Mouse (Mus musculus): ENCODE data around the gene Slc25a10. TPM values are rescaled to one million over a fixed set of nuclear protein-coding genes. Genes with fewer than 3 reads are reported as not detected.
"Not testable (repeated sequence)": the region's sequence is repeated elsewhere in the genome, so short reads cannot be mapped to it uniquely, and the experiment has no call there.

Gene Slc25a10
- total RNA-seq, 2 experiments from 2014 or later, result 19.2 to 22.3 TPM

GRCm38 (mm10) chr11:120506899-120507298 lies 15.3 kb downstream of the Slc25a10 start:
- intact Hi-C loops (cut with DNase I), result no loop called here
- no peak for DNase-seq (ENCODE audit: low spot score in 2 of 2)

GRCm38 (mm10) chr11:120507611-120508289 lies 16.1 kb downstream of the Slc25a10 start:
- intact Hi-C loops (cut with DNase I), result no loop called here
- DNase-seq (ENCODE audit: low spot score in 2 of 2), result no peak

- intact Hi-C loops (cut with DNase I), result no loop called here
- no peak for DNase-seq (ENCODE audit: low spot score in 2 of 2)
These were observed 16.7 kb downstream of the Slc25a10 start for GRCm38 (mm10) chr11:120508290-120508870.

- DNase-seq (ENCODE audit: low spot score in 2 of 2), result no peak
- intact Hi-C loops (cut with DNase I), result loop anchor here (10.0 kb wide), 1 partner anchor 265 kb away; no protein-coding TSS in a partner anchor
These were observed 18.3 kb downstream of the Slc25a10 start for GRCm38 (mm10) chr11:120509940-120510339.

- DNase-seq (ENCODE audit: low spot score in 2 of 2), result no peak
- intact Hi-C loops (cut with DNase I), result loop anchor here (10.0 kb wide), 1 partner anchor 264 kb away; no protein-coding TSS in a partner anchor
These were observed 18.9 kb downstream of the Slc25a10 start for GRCm38 (mm10) chr11:120510375-120511030.

GRCm38 (mm10) chr11:120512790-120513453 lies 21.3 kb downstream of the Slc25a10 start:
- no peak for DNase-seq (ENCODE audit: low spot score in 2 of 2)
- intact Hi-C loops (cut with DNase I), result loop anchor here (10.0 kb wide), 1 partner anchor 262 kb away; no protein-coding TSS in a partner anchor

GRCm38 (mm10) chr11:120514262-120514661 lies 22.6 kb downstream of the Slc25a10 start:
- intact Hi-C loops (cut with DNase I), result loop anchor here (10.0 kb wide), 1 partner anchor 261 kb away; no protein-coding TSS in a partner anchor
- not testable (repeated sequence) for DNase-seq (ENCODE audit: low spot score in 2 of 2)

GRCm38 (mm10) chr11:120515611-120516010 lies 24.0 kb downstream of the Slc25a10 start:
- intact Hi-C loops (cut with DNase I), result loop anchor here (5.0 to 10.0 kb wide), 3 partner anchors 57 to 259 kb away; partner anchors contain the start of genes P4hb and Pcyt2
- peak; percentile 77 to 88 for DNase-seq (ENCODE audit: low spot score in 2 of 2)

GRCm38 (mm10) chr11:120517147-120517546 lies 25.5 kb downstream of the Slc25a10 start:
- intact Hi-C loops (cut with DNase I), result loop anchor here (5.0 to 10.0 kb wide), 3 partner anchors 55 to 258 kb away; partner anchors contain the start of genes P4hb and Pcyt2
- DNase-seq (ENCODE audit: low spot score in 2 of 2), result no peak

GRCm38 (mm10) chr11:120518027-120518426 lies 26.4 kb downstream of the Slc25a10 start:
- intact Hi-C loops (cut with DNase I), result loop anchor here (5.0 to 10.0 kb wide), 3 partner anchors 54 to 257 kb away; partner anchors contain the start of genes P4hb and Pcyt2

GRCm38 (mm10) chr11:120518558-120518957 lies 26.9 kb downstream of the Slc25a10 start:
- intact Hi-C loops (cut with DNase I), result loop anchor here (5.0 to 10.0 kb wide), 3 partner anchors 54 to 256 kb away; partner anchors contain the start of genes P4hb and Pcyt2

More at GRCm38 (mm10) chr11:120518027-120518426, 26.4 kb downstream of the Slc25a10 start:
- DNase-seq (ENCODE audit: low spot score in 2 of 2), result peak; percentile 82 to 89

GRCm38 (mm10) chr11:120519738-120520137 lies 28.1 kb downstream of the Slc25a10 start:
- peak in 1 of 2 experiments; percentile 25 for DNase-seq (ENCODE audit: low spot score in 2 of 2)
- intact Hi-C loops (cut with DNase I), result loop anchor here (5.0 to 10.0 kb wide), 3 partner anchors 53 to 255 kb away; partner anchors contain the start of genes P4hb and Pcyt2

More at GRCm38 (mm10) chr11:120518558-120518957, 26.9 kb downstream of the Slc25a10 start:
- DNase-seq (ENCODE audit: low spot score in 2 of 2), result no peak

GRCm38 (mm10) chr11:120520498-120520897 lies 28.9 kb downstream of the Slc25a10 start:
- intact Hi-C loops (cut with DNase I), result no loop called here

GRCm38 (mm10) chr11:120520967-120521540 lies 29.4 kb downstream of the Slc25a10 start:
- intact Hi-C loops (cut with DNase I), result no loop called here
- no peak for DNase-seq (ENCODE audit: low spot score in 2 of 2)

More at GRCm38 (mm10) chr11:120520498-120520897, 28.9 kb downstream of the Slc25a10 start:
- DNase-seq (ENCODE audit: low spot score in 2 of 2), result no peak

- intact Hi-C loops (cut with DNase I), result no loop called here
- DNase-seq (ENCODE audit: low spot score in 2 of 2), result no peak
These were observed 30.9 kb downstream of the Slc25a10 start for GRCm38 (mm10) chr11:120522581-120522980.

GRCm38 (mm10) chr11:120525959-120526358 lies 34.3 kb downstream of the Slc25a10 start:
- no peak for DNase-seq (ENCODE audit: low spot score in 2 of 2)

GRCm38 (mm10) chr11:120527690-120528354 lies 36.2 kb downstream of the Slc25a10 start:
- DNase-seq (ENCODE audit: low spot score in 2 of 2), result no peak
- intact Hi-C loops (cut with DNase I), result no loop called here

More at GRCm38 (mm10) chr11:120525959-120526358, 34.3 kb downstream of the Slc25a10 start:
- intact Hi-C loops (cut with DNase I), result no loop called here

- intact Hi-C loops (cut with DNase I), result no loop called here
- DNase-seq (ENCODE audit: low spot score in 2 of 2), result no peak
These were observed 37.3 kb downstream of the Slc25a10 start for GRCm38 (mm10) chr11:120528903-120529302.

All from left cerebral cortex, postnatal 14 days (tissue).